8 mouse cellular contexts compared by ENCODE assay signal in the genomic region with DNA sequence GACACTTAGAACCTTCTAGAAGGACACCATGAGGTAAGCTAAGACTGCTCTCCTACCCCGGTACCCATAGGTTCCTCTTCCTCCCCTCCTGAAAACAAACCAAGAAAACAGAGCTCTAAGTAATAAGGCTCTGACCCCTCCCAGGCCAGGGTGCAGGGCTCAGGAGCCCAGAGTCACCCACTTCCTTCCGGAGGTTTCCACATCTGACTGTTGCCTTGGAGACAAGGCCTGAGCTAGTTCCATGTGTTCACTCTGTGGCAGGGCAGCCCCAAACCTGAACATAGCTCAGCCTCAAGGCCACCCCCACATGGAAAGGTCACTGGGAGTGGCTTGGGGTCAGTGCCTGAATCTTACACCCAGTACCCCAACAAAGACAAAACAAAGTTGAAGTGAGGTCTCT. TPM values are rescaled to one million over a fixed set of nuclear protein-coding genes. Genes with fewer than 3 reads are reported as not detected.
A peak's percentile ranks its signal among the peaks of the same experiment; 100 is the strongest.
DNase-seq lines count a peak whose midpoint lies in the region; ATAC-seq and TF ChIP-seq lines count a peak whose summit lies in the region.

No protein-coding gene starts in this region.

- 0 out of 2 replicates have a peak overlapping the region, but pooled peaks have one; percentile 65 for H3K27ac ChIP-seq in lung, embryonic 14.5 days (ENCODE audit: low read depth)

- peaks cover 29% of the 10 kb centered on the region for H3K36me3 ChIP-seq in lung, embryonic 14.5 days (ENCODE audit: insufficient read depth)
- peaks cover 7% of the 10 kb centered on the region for H3K36me3 ChIP-seq in splenic B cell, adult 2 months (ENCODE audit: control insufficient read depth, insufficient read depth, low read length, poor library complexity, severe bottlenecking)

- WGBS in lung, embryonic 14.5 days, result 72% methylated on average over 2 of the region's 2 CpGs

- no peaks in the 10 kb centered on the region for H3K9me3 ChIP-seq in lung, embryonic 14.5 days (ENCODE audit: low read depth, low read length)

- peak; percentile 81 to 83 for DNase-seq in CD8-positive naive resting alpha-beta T cell, adult 2 months (ENCODE audit: low read depth in 2 of 2, low spot score in 2 of 2)
- DNase-seq in adrenal gland, postnatal 10 days, result peak; percentile 61
- peak; percentile 38 for DNase-seq in lung, embryonic 14.5 days
- DNase-seq in splenic B cell, adult 2 months (ENCODE audit: low read depth, low spot score), result peak; percentile 95
- DNase-seq in urinary bladder, postnatal 25 days (ENCODE audit: low spot score), result no peak
- no peak for DNase-seq in left cerebral cortex, adult 18-20 months (ENCODE audit: low spot score in 2 of 2)
- no peak for DNase-seq in urinary bladder, postnatal 10 days (ENCODE audit: low spot score)

- no peak for TF ChIP-seq CTCF in lung, embryonic 14.5 days (IDR thresholded peaks at IDR 0.05; ENCODE audit: low read depth)

- no peak overlapping the region for H3K4me3 ChIP-seq in lung, embryonic 14.5 days (ENCODE audit: low read depth, low read length)

- no peaks in the 10 kb centered on the region for H3K27me3 ChIP-seq in lung, embryonic 14.5 days (ENCODE audit: insufficient read depth, low read length)
- no peaks in the 10 kb centered on the region for H3K27me3 ChIP-seq in splenic B cell, adult 2 months (ENCODE audit: control insufficient read depth, insufficient read depth, low read length, poor library complexity, severe bottlenecking)

- H3K4me1 ChIP-seq in lung, embryonic 14.5 days (ENCODE audit: insufficient read depth), result peaks cover 15% of the 10 kb centered on the region

- ATAC-seq in inflammation-experienced regulatory T-cells, adult 6 months, result peak; percentile 83
- no peak for ATAC-seq in lung, embryonic 14.5 days (ENCODE audit: insufficient read depth)

- no peak overlapping the region for H3K9ac ChIP-seq in lung, embryonic 14.5 days

- no peak overlapping the region for H3K4me2 ChIP-seq in lung, embryonic 14.5 days

RNA-seq across cellular contexts. Expression of a gene that starts 6.6 kb away (rescaled TPM):
- 10 to 100 TPM; 17.7 to 20.1 TPM for total RNA-seq in adrenal gland, postnatal 10 days (2021)
- polyA plus RNA-seq in inflammation-experienced regulatory T-cells, adult 6 months (2017; shearing (Covaris generic)), result 100 to 1,000 TPM; 190 to 248 (median 240) TPM
- 35.1 and 40.3 TPM in 2 replicates for polyA plus RNA-seq in lung, embryonic 14.5 days (2014; fragmentation: Nextera tagmentation; extraction: Ambion mirVana)
- 10 to 100 TPM; 17.1 to 17.2 TPM for total RNA-seq in left cerebral cortex, adult 18-20 months (2021)

RNA-seq across cellular contexts. Expression of a gene that starts 6.8 kb away (rescaled TPM):
- 10 to 100 TPM in 1 of 2 experiments, 1 to 10 TPM in 1; 6.9 to 13.1 TPM for total RNA-seq in adrenal gland, postnatal 10 days (2021)
- polyA plus RNA-seq in inflammation-experienced regulatory T-cells, adult 6 months (2017; shearing (Covaris generic)), result 100 to 1,000 TPM in 2 of 3 experiments, 10 to 100 TPM in 1; 71.4 to 109 (median 107) TPM
- 6.7 and 7.3 TPM in 2 replicates for polyA plus RNA-seq in lung, embryonic 14.5 days (2014; fragmentation: Nextera tagmentation; extraction: Ambion mirVana)
- 10 to 100 TPM; 42.6 to 45.2 TPM for total RNA-seq in left cerebral cortex, adult 18-20 months (2021)

RNA-seq across cellular contexts. Expression of a gene that starts 17.3 kb away (rescaled TPM):
- 100 to 1,000 TPM; 249 to 298 TPM for total RNA-seq in adrenal gland, postnatal 10 days (2021)
- 10 to 100 TPM; 50.3 to 61.4 (median 50.9) TPM for polyA plus RNA-seq in inflammation-experienced regulatory T-cells, adult 6 months (2017; shearing (Covaris generic))
- 102 and 110 TPM in 2 replicates for polyA plus RNA-seq in lung, embryonic 14.5 days (2014; fragmentation: Nextera tagmentation; extraction: Ambion mirVana)
- 10 to 100 TPM; 43.3 to 47.7 TPM for total RNA-seq in left cerebral cortex, adult 18-20 months (2021)

RNA-seq across cellular contexts. Expression of a gene that starts 38.3 kb away (rescaled TPM):
- total RNA-seq in adrenal gland, postnatal 10 days (2021), result 10 to 100 TPM; 50.4 to 65.3 TPM
- polyA plus RNA-seq in inflammation-experienced regulatory T-cells, adult 6 months (2017; shearing (Covaris generic)), result 10 to 100 TPM in 1 of 3 experiments, 1 to 10 TPM in 2; 3.4 to 10.4 (median 9.2) TPM
- 82.5 and 101 TPM in 2 replicates for polyA plus RNA-seq in lung, embryonic 14.5 days (2014; fragmentation: Nextera tagmentation; extraction: Ambion mirVana)
- 10 to 100 TPM; 87.6 to 93.8 TPM for total RNA-seq in left cerebral cortex, adult 18-20 months (2021)

RNA-seq across cellular contexts. Expression of a gene that starts 46.9 kb away (rescaled TPM):
- 10 to 100 TPM; 64.7 to 82.6 TPM for total RNA-seq in adrenal gland, postnatal 10 days (2021)
- 10 to 100 TPM; 20.9 to 33.0 (median 29.8) TPM for polyA plus RNA-seq in inflammation-experienced regulatory T-cells, adult 6 months (2017; shearing (Covaris generic))
- 62.0 and 69.6 TPM in 2 replicates for polyA plus RNA-seq in lung, embryonic 14.5 days (2014; fragmentation: Nextera tagmentation; extraction: Ambion mirVana)
- 100 to 1,000 TPM; 140 to 153 TPM for total RNA-seq in left cerebral cortex, adult 18-20 months (2021)

Comparison
In these comparisons a context has a peak if more than half of its experiments do, and no peak if none do; other contexts are left out.
1. DNase-seq: peak in CD8-positive naive resting alpha-beta T cell, adult 2 months (2 of 2), adrenal gland, postnatal 10 days (single experiment), lung, embryonic 14.5 days (single experiment) and splenic B cell, adult 2 months (single experiment); none in urinary bladder, postnatal 25 days (single experiment), left cerebral cortex, adult 18-20 months (0 of 2) and urinary bladder, postnatal 10 days (single experiment).
2. RNA of a gene that starts 17.3 kb away (total RNA-seq): 249 to 298 TPM in adrenal gland, postnatal 10 days; 43.3 to 47.7 TPM in left cerebral cortex, adult 18-20 months; every median in the first group is over 4 times any median in the second.